Mouse (Mus musculus) granulocyte monocyte progenitor cell, adult 5-6 weeks (primary cell): ENCODE measurements around the gene Mogs. TPM values are rescaled to one million over a fixed set of nuclear protein-coding genes. Genes with fewer than 3 reads are reported as not detected.
A peak's percentile ranks its signal among the peaks of the same experiment; 100 is the strongest.

Source experiments
- ATAC-seq: replicated peaks from 2 replicates; pipeline ENCODE4 v1.8.0; 2016; ENCODE audit warnings: mild to moderate bottlenecking, moderate TSS enrichment, inconsistent platforms; ENCODE audit not compliant: poor library complexity, severe bottlenecking
- total RNA-seq, 2 experiments: library from RNA; stranded (forward) in 1 of 2; stranded (reverse) in 1 of 2; fragments of 200-712, 200-1000 nt in 1 of 2; fragments of >200 nt in 1 of 2; fragmentation: Nextera tagmentation in 1 of 2; gene quantifications; 2 replicates each; pipeline ENCODE4 v1.2.3; 2014 to 2017

Gene Mogs
- total RNA-seq, 2 experiments from 2014 or later = 90.1 to 158 TPM

GRCm38 (mm10) chr6:83120930-83121862, 5.9 kb downstream of the Mogs start, which contains the start of gene Wbp1:
Gene Wbp1 (minus strand): TSS chr6:83121559.
- peak; percentile 80 for ATAC-seq

- ATAC-seq = peak; percentile 6; the same call in 1 of the 2 replicates
Measured at GRCm38 (mm10) chr6:83121863-83122710, 6.8 kb downstream of the Mogs start.

DNA sequence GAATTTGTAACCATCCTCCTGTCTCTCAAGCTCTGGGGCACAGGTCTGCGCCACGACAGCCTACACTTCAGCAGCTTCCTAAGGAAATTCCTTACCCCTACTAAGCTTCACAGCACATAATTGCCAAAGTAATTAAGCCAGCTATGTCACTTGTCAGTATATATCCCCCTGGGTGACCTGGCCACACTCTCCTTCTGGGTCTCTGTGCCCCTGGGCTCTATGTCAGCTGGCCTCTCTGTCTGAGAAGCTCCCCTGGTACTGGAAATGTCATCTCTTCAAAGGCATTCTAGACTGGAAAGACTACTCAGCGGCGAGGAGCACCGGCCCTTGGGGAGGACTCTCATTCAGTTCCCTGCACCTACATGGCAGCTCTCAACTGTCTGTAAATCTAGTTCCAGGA, 7.7 kb downstream of the Mogs start:
- no peak for ATAC-seq

DNA sequence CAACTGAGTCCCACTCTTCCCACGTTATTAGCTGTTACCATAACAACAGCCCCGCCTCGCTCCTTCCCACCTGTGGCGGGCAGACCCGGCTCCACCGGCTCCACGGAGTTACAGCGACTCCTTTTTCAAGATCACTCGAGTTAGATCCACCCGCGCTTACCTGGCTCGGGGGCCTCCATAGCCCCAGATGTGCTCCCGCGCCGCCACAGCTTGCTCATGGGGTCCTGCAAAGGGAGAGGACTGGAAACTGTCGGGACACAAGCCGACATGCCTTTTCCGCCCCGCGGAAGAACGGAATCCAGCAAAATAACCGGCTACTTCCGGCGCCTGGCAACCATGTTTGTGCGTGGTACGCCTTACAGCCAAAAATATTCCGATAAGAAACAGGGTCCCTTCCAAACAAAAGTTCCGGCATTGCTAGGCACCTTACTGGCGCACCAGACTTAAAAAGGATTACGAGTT, 9.6 kb downstream of the Mogs start:
- ATAC-seq = peak; percentile 56

- no peak for ATAC-seq
Measured at GRCm38 (mm10) chr6:83125331-83125730, 10.0 kb downstream of the Mogs start, which contains the start of gene Ino80b. Gene Ino80b (minus strand): TSS chr6:83125431.

- ATAC-seq = no peak
Measured at GRCm38 (mm10) chr6:83127419-83127818, 12.1 kb downstream of the Mogs start.

GRCm38 (mm10) chr6:83131469-83132034, 16.3 kb downstream of the Mogs start:
- ATAC-seq = peak; percentile 87

DNA sequence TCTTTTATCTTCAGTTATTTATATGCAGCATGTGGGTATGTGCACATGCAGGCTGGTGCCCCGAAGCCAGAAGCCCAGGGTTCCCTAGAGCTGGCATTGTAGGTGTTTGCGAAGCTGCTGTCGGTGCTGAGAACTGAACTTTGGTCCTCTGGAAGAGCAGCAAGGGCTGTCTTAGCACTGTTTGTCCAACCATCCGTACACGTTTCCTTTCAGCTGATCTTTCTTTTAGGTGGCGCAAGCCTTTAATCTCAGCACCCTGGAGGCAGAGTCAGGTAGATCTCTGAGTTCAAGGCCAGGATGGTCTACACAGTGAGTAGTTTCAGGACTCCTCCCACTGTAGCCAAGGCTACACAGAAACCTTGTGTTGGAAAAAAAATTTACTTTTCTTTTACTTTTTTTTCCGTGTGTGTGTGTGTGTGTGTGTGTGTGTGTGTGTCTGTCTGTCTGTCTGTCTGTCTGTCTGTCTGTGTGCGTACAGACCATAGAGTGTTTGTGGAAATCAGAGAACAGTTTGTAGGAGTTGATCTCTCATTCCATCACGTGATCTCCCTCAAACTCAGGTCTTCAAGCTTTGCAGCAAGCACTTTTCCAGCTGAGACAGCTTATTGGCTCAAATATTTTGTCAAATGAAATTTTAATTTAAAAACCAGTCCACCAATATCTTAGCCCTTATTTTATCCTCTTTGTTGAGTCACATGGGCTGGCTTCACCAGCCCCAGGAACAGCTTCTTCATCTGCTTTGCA, 17.1 kb downstream of the Mogs start:
- no peak for ATAC-seq

DNA sequence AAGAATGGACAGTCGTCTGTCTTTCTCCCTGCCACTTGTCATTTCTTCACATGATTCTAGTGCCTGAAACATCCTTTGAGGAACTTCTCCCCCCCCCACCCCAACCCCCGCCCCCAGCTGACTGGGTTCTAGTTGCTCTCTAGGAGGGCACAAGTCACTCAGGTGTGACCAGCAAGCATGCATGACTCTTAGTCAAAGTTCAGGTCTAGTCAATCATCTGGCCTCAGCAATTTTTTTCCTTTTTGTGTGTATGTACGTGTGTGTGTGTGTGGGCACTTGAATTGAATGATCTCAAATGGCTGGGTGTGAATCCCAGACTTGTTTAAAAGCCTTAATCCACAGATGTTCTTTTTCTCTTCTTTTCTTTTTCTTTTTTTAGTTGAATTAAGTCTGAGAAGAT, 18.9 kb downstream of the Mogs start:
- no peak for ATAC-seq

DNA sequence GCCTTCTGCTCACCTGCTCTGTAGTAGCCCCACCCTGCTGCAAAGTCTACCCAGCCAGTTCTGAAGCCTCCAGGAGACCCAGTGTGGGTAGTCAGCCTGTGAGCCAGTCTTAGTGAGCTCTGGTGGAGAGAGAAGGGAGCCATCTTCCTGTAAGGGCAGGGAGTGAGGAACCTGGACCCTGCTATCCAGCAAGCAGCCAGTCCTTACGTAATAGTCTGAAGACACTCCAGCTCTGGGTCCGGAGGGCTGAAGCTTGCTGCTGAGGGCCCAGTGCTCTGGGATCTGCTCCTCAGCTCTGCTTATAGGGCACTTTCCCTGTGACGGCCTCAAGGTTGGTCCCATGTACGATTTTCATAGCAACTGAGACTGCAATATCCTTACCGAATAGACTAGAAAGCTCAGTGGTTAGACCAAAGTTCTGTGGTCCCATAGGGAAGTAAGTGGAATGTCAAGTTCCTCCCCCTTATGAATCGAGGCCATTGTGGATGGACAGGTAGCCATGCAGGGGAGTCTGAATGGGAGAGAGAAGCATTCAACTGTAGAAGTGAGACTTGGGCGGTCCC, 19.7 kb downstream of the Mogs start, which contains the start of gene Rtkn:
TSS of gene Rtkn (plus strand) at position 513 of the 563 bp plus-strand sequence.
- peak; percentile 49 for ATAC-seq

GRCm38 (mm10) chr6:83135571-83136161, 20.4 kb downstream of the Mogs start:
- no peak for ATAC-seq

DNA sequence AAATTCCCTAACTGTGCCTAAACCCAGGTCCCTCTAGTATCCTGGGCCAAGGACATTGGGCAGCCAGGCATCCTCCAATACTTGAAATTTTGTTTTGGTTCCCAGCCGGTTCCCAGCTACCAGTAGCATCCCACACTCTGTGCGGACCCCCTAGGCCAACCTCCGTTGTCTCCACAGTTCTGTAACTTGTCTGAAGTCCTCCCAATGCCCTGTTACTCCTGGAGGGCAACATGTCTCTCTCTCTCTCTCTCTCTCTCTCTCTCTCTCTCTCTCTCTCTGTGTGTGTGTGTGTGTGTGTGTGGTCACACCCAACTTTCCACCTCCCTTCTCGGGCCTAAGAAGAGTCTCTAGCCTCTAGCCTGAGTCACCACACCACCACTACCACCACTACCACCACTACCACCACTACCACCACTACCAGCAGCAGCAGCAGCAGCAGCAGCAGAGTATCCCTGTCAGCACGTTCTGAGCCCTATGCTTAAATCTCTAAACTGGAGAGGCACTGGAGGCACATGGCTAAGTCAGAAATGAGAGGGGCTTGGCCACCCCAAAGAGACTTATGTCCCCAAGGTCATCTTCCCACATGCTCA, 21.1 kb downstream of the Mogs start:
- no peak for ATAC-seq

DNA sequence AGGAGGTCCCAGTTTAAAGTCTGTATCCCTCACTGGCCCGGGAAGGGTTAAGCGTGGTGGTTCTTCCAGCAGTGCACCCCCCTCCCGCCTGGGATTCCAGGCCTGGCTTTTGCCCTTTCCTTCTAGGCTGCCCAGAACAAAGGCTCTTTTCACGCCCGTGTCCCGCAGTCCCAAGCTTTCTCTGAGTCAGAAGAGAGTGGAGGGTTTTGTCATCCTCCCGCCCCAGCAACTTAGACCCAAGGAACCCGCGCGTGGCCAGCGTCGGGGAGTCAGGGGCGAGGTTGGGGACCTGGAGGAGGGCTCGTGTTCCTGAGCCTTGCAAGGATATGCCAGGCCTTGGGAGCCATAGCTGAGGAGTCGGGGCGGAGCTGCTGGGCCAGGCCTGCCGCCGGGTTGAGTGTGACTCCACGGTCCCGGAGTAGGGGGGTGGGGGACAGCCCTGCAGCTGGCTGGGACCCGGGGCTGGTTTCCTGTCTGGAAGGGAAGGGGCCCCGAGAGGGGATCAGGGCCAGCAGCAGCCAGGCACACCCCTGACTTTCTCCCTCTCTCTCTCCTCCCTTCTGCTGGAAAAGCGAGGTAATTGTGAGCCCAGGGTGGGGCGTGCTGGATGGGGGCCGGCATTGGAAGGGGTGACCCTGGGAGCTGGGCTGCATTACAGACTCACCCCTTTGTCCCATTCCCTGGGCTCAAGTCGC, 21.7 kb downstream of the Mogs start:
- ATAC-seq = peak; percentile 10; the same call in 1 of the 2 replicates

DNA sequence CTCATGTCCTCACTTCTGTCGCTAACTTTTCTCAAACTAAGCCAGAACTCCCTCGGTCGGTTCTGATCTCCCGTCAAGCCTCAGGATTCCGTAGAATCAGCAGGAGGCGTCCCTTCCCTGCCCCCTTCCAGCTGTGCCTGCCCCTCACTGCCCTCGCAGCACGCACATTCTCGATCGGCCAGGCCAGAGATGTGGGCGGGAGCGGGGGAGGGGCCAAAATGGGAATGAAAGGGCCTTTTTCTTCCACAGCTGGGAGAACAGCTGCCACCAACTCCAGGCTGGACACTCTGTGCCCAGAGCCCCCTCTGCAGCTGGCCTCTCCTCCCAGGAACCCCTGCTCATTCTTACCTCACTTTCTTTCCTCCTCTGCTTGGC, 22.3 kb downstream of the Mogs start:
- ATAC-seq = peak; percentile 24

- ATAC-seq = peak; percentile 33
Measured at GRCm38 (mm10) chr6:83138056-83138455, 22.8 kb downstream of the Mogs start.

DNA sequence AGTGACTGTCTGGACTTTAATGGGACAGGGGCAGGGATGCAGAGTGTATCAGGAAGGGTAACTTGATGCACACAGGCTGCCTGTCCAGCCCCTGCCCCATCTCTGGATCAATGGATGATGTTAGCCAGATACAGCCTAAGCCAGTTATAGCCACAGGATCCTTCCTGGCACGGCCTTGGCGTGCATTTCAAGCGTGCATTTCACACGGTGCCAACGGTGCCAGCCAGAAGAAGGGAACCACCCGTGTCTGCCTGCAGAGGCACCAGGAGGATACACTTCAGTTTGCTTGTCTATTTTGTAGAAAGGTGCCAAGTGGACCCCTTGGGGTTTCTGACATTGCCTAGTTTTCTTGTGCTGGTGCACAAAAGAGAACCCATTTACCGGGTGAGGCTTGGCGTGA, 24.7 kb downstream of the Mogs start:
- no peak for ATAC-seq

- no peak for ATAC-seq
Measured at GRCm38 (mm10) chr6:83141636-83142035, 26.3 kb downstream of the Mogs start.

GRCm38 (mm10) chr6:83142211-83142731, 27.0 kb downstream of the Mogs start:
- peak; percentile 36 for ATAC-seq
